Comparison of ENCODE assay signal across 25 mouse cellular contexts in the genomic region with DNA sequence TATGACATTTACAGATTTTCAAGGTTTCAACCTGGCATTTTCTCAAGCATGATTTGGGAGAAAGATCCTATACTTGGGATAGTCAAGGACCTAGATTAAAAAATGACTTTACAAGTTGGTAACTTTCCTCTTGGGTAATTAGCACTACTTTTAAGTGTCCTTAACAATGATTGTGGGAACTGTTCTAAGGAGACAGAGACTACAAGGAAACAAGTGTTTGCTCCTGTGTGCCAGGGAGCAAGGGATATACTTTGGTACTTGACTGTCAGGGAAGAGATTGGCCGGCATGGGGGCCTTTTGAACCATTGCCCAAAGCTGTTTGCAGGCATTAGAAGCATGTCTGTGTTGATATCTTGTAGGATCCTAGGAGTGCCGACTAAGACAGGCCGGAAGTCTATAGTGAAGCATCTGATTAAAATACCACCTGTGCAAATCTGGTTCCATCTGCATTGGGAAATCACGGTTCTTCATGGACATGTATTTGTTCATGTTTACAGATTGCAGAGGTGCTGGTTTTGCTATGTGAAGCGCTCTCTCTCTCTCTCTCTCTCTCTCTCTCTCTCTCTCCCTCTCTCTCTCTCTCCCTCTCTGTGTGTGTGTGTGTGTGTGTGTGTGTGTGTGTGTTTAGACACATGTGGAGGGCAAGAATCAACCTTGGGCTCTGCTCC.
"Had no signal": no experiment of that assay in that cellular context is flagged by ENCODE, and none has a peak within 500 bp of the region (broad histone marks: within the 10 kb centered on the region; RNA-seq: fewer than 3 reads in every experiment).

No protein-coding gene starts in this region.

- H3K4me2 ChIP-seq: heart, embryonic 12.5 days; heart, embryonic 15.5 days; hindbrain, embryonic 13.5 days; hindbrain, embryonic 15.5 days; kidney, embryonic 15.5 days; limb, embryonic 13.5 days; limb, embryonic 15.5 days; liver, embryonic 13.5 days; liver, embryonic 15.5 days had no signal

- H3K9ac ChIP-seq: forebrain, postnatal 0 days; heart, embryonic 12.5 days; heart, embryonic 15.5 days; hindbrain, embryonic 13.5 days; hindbrain, embryonic 15.5 days; kidney, embryonic 15.5 days; limb, embryonic 13.5 days; limb, embryonic 15.5 days; liver, embryonic 13.5 days; liver, embryonic 15.5 days had no signal

- DNase-seq: forebrain, postnatal 0 days; gastrocnemius, postnatal 14 days; gastrocnemius, postnatal 36 days; heart, adult 2 months; kidney, adult 11 months; kidney, adult 2 months; kidney, adult 9 months; kidney, postnatal 14 days; kidney, postnatal 36 days; layer of hippocampus, adult 9-11 months; layer of hippocampus, postnatal 36 days; left cerebral cortex, postnatal 4 days; liver, embryonic 13.5 days; lung, adult 18-20 months had no signal

- H3K4me3 ChIP-seq: heart, adult 2 months; heart, embryonic 12.5 days; heart, embryonic 15.5 days; hindbrain, embryonic 13.5 days; hindbrain, embryonic 15.5 days; kidney, embryonic 15.5 days; limb, embryonic 13.5 days; limb, embryonic 15.5 days; liver, embryonic 13.5 days; liver, embryonic 15.5 days had no signal

- H3K27ac ChIP-seq: heart, adult 2 months; heart, embryonic 15.5 days; hindbrain, embryonic 13.5 days; hindbrain, embryonic 15.5 days; hindbrain, postnatal 0 days; kidney, embryonic 15.5 days; kidney, postnatal 0 days; limb, embryonic 13.5 days; limb, embryonic 15.5 days; liver, embryonic 13.5 days; liver, embryonic 15.5 days had no signal

- H3K36me3 ChIP-seq: heart, embryonic 12.5 days; heart, embryonic 15.5 days; hindbrain, embryonic 13.5 days; hindbrain, embryonic 15.5 days; kidney, embryonic 15.5 days; limb, embryonic 15.5 days; liver, embryonic 13.5 days; liver, embryonic 15.5 days had no signal

- H3K27me3 ChIP-seq: heart, embryonic 12.5 days; heart, embryonic 15.5 days; hindbrain, embryonic 13.5 days; hindbrain, embryonic 15.5 days; kidney, embryonic 15.5 days; limb, embryonic 13.5 days; limb, embryonic 15.5 days; liver, embryonic 13.5 days; liver, embryonic 15.5 days had no signal

- H3K9me3 ChIP-seq: heart, embryonic 12.5 days; heart, embryonic 15.5 days; hindbrain, embryonic 13.5 days; hindbrain, embryonic 15.5 days; kidney, embryonic 15.5 days; limb, embryonic 13.5 days; limb, embryonic 15.5 days; liver, embryonic 13.5 days; liver, embryonic 15.5 days had no signal

- ATAC-seq: forebrain, postnatal 0 days; hindbrain, postnatal 0 days; intestine, embryonic 16.5 days had no signal
